Mouse (Mus musculus): ENCODE data around the gene Ceacam1. TPM values are rescaled to one million over a fixed set of nuclear protein-coding genes. Genes with fewer than 3 reads are reported as not detected.
"Not testable (repeated sequence)": the region's sequence is repeated elsewhere in the genome, so short reads cannot be mapped to it uniquely, and the experiment has no call there.

The Ceacam1 gene
- polyA plus RNA-seq, 1 experiment from 2014 or later, result 19.6 TPM

DNA sequence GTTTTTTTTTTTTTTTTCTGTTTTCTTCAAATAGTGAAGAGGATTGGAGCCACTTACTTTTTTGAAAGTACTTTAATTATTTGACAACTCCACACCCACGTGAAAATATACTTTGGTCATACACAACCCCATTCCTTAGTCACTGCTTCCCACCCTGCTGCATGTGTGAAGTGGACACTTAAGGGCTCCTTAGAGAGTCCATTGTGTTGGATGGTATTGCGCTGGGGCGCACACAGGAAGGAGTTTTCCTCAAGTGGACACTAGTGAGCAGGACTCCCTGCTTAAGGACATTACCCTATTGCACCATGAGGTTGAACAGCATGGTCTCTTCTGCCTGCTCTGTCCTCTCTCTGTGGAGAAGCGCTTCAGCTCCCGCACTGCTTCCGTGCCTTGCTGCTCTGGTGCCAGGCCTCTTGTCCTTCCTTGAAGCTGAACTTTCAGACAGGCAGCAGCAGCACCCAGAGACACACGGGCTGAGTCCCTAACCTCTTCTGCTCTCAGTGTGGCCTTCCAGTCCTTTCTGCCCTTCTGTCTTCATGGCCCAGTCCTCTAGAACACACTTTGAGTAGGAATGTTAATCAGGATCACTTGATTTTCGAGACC is 5.8 kb upstream of the Ceacam1 start:
- Histone ChIP-seq H3K4me2 (ENCODE audit: low read depth, low read length) (no peak overlapping the region), H3K27ac (ENCODE audit: low read length) (no peak overlapping the region), H3K4me1 (ENCODE audit: control insufficient read depth, low read depth, low read length) (no peaks in the 10 kb centered on the region), H3K27me3 (ENCODE audit: control insufficient read depth, insufficient read depth, low read depth, low read length) (no peaks in the 10 kb centered on the region), H3K9me3 (replicated peaks; ENCODE audit: control insufficient read depth, low read length) (no peaks in the 10 kb centered on the region), H3K36me3 (ENCODE audit: control insufficient read depth, insufficient read depth) (no peaks in the 10 kb centered on the region), H3K9ac (ENCODE audit: low read depth, low read length) (no peak overlapping the region), H3K4me3 (ENCODE audit: low read depth, low read length) (no peak overlapping the region)
- 60% methylated on average over 8 of the region's 8 CpGs for WGBS (ENCODE audit: insufficient replicate concordance)
- no peak for ATAC-seq (ENCODE audit: low read depth)

DNA sequence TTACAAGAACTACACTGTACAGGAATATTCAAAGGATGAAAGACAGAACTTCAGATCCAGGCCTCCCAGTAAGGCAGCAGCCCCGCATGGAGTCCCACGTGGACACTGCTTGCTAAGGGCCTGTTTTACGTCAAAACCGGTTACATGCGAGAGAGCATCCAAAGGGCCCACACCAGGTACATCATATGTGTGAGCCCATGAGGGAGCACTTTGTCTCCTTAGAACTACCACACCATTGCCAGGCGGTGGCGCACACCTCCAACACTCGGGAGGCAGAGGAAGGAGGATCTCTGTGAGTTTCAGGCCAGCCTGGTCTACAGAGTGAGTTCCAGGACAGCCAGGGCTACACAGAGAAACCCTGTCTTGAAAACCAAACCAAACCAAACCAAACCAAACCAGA is 3.4 kb upstream of the Ceacam1 start:
- 56% methylated on average over 8 of the region's 8 CpGs for WGBS (ENCODE audit: insufficient replicate concordance)
- not testable (repeated sequence) for ATAC-seq (ENCODE audit: low read depth); H3K4me1 ChIP-seq (ENCODE audit: control insufficient read depth, low read depth, low read length); H3K4me3 ChIP-seq (ENCODE audit: low read depth, low read length); H3K9me3 ChIP-seq (replicated peaks; ENCODE audit: control insufficient read depth, low read length); H3K27ac ChIP-seq (ENCODE audit: low read length); H3K36me3 ChIP-seq (ENCODE audit: control insufficient read depth, insufficient read depth); H3K9ac ChIP-seq (ENCODE audit: low read depth, low read length); H3K27me3 ChIP-seq (ENCODE audit: control insufficient read depth, insufficient read depth, low read depth, low read length); H3K4me2 ChIP-seq (ENCODE audit: low read depth, low read length)

DNA sequence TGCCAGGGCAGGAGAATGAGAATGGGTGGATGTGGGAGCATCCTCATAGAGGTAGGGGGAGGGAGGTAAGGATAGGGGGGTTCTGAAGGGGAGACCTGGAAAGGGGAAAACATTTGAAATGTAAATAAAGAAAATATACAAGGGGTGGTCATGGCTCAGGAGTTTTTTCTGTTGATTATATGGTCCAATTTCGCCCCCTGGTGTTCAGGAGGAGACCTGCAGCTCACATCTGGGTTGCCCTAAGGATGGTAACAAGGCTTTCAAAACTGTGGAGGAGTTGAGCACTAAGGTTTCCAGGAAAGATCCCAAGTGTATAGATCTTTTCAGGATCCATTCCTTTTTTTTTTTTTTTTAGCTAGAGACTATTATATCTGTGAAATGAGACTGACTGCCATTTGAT is 2.0 kb upstream of the Ceacam1 start:
- no peaks in the 10 kb centered on the region for H3K9me3 ChIP-seq (replicated peaks; ENCODE audit: control insufficient read depth, low read length)
- no peaks in the 10 kb centered on the region for H3K4me1 ChIP-seq (ENCODE audit: control insufficient read depth, low read depth, low read length)
- no peak overlapping the region for H3K9ac ChIP-seq (ENCODE audit: low read depth, low read length)
- no peak overlapping the region for H3K4me2 ChIP-seq (ENCODE audit: low read depth, low read length)
- ATAC-seq (ENCODE audit: low read depth), result no peak
- H3K4me3 ChIP-seq (ENCODE audit: low read depth, low read length), result no peak overlapping the region
- no peaks in the 10 kb centered on the region for H3K36me3 ChIP-seq (ENCODE audit: control insufficient read depth, insufficient read depth)
- WGBS (ENCODE audit: insufficient replicate concordance), result 0% methylated on average over 1 of the region's 1 CpGs
- no peak overlapping the region for H3K27ac ChIP-seq (ENCODE audit: low read length)
- no peaks in the 10 kb centered on the region for H3K27me3 ChIP-seq (ENCODE audit: control insufficient read depth, insufficient read depth, low read depth, low read length)

DNA sequence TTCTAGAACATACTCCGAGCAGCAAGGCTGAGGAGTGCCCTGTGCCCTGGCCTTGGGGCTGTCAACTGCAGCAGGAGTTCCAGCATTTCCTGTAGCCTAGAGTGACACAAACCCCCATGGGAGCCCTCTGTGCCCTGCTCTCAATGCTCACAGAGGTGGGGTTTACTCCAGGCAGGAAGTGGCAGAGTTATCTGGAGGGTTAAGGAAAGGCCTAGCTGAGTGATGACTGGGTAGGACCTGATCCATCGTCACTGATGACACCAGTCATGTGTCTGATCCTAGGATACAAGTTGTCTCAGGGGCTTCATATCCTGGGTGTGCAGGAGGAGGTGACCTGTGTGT is 320 bp upstream of the Ceacam1 start:
- not testable (repeated sequence) for ATAC-seq (ENCODE audit: low read depth); H3K9ac ChIP-seq (ENCODE audit: low read depth, low read length); H3K27me3 ChIP-seq (ENCODE audit: control insufficient read depth, insufficient read depth, low read depth, low read length); H3K27ac ChIP-seq (ENCODE audit: low read length); H3K36me3 ChIP-seq (ENCODE audit: control insufficient read depth, insufficient read depth); H3K4me1 ChIP-seq (ENCODE audit: control insufficient read depth, low read depth, low read length); H3K4me2 ChIP-seq (ENCODE audit: low read depth, low read length); H3K9me3 ChIP-seq (replicated peaks; ENCODE audit: control insufficient read depth, low read length)
- WGBS (ENCODE audit: insufficient replicate concordance), result 29% methylated on average over 1 of the region's 2 CpGs
- peak overlapping the region; percentile 39; the same call in 1 of the 2 replicates for H3K4me3 ChIP-seq (ENCODE audit: low read depth, low read length)

DNA sequence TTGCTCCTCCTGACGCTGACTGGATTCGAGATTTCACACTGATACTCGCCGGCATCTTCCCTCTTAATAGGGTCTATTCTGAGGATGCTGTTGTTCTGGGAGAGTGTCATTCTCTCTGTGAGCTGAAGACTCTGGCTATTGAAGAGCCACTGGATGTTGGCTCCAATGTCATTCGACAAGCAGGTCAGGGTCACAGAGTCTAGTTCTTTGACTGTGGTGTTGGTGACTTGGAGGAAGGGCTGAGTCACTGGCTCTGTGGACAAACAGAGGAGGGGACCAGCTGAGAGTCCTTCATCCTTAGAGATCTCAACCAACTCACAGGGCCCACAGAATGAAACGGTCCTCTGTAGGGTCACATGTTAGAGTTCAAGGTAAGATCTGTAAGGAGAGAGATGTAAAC is 5.6 kb downstream of the Ceacam1 start:
- not testable (repeated sequence) for H3K4me3 ChIP-seq (ENCODE audit: low read depth, low read length); ATAC-seq (ENCODE audit: low read depth); H3K27me3 ChIP-seq (ENCODE audit: control insufficient read depth, insufficient read depth, low read depth, low read length); H3K4me1 ChIP-seq (ENCODE audit: control insufficient read depth, low read depth, low read length); H3K9me3 ChIP-seq (replicated peaks; ENCODE audit: control insufficient read depth, low read length); H3K27ac ChIP-seq (ENCODE audit: low read length); H3K4me2 ChIP-seq (ENCODE audit: low read depth, low read length); H3K36me3 ChIP-seq (ENCODE audit: control insufficient read depth, insufficient read depth); H3K9ac ChIP-seq (ENCODE audit: low read depth, low read length)
- WGBS (ENCODE audit: insufficient replicate concordance), result 72% methylated on average over 6 of the region's 6 CpGs

DNA sequence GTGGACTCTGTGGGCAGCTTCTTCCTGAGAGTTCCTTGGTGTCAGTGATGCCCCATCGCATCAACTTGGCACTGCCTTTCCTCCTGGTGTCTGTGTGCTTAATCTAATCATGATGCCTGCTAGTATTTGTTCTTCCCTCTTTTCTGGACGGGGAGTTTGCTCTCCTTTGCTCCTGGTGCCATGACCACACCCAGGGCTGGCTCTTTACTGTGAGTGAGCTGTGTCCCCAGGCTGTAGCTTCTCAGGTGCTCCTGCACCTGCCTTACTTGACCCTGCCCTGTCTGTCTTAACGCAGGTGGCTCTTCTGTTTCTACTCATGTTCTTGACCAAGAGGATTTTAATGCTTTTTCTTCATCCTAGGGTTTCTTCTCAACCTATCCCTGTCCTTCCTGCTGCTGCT is 11.8 kb downstream of the Ceacam1 start:
- not testable (repeated sequence) for ATAC-seq (ENCODE audit: low read depth); H3K9ac ChIP-seq (ENCODE audit: low read depth, low read length); H3K36me3 ChIP-seq (ENCODE audit: control insufficient read depth, insufficient read depth); H3K9me3 ChIP-seq (replicated peaks; ENCODE audit: control insufficient read depth, low read length); H3K27me3 ChIP-seq (ENCODE audit: control insufficient read depth, insufficient read depth, low read depth, low read length); H3K4me1 ChIP-seq (ENCODE audit: control insufficient read depth, low read depth, low read length); H3K4me2 ChIP-seq (ENCODE audit: low read depth, low read length); H3K27ac ChIP-seq (ENCODE audit: low read length); H3K4me3 ChIP-seq (ENCODE audit: low read depth, low read length)
- 51% methylated on average over 3 of the region's 3 CpGs for WGBS (ENCODE audit: insufficient replicate concordance)

DNA sequence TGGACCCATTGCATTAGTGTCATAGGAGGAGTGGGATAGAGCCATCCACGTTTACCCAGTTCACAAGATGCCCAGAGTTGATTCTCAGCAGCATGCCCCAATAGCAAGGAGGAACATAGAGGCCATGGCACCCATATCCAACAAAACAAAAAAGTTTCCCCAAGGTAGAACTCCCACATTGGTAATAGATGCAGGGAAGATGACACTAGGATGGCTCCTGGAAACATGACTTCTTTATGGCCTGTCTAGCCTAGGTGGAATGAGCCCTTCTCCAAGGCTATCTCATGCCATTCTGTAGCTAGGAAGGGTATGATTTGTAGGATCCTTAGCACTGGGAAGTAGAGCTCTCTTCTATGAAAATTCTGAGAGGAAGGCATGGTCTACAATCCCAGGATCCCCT is 12.4 kb downstream of the Ceacam1 start:
- Histone ChIP-seq H3K4me3 (ENCODE audit: low read depth, low read length) (no peak overlapping the region), H3K4me1 (ENCODE audit: control insufficient read depth, low read depth, low read length) (no peaks in the 10 kb centered on the region), H3K36me3 (ENCODE audit: control insufficient read depth, insufficient read depth) (no peaks in the 10 kb centered on the region), H3K27ac (ENCODE audit: low read length) (no peak overlapping the region), H3K9me3 (replicated peaks; ENCODE audit: control insufficient read depth, low read length) (no peaks in the 10 kb centered on the region), H3K9ac (ENCODE audit: low read depth, low read length) (no peak overlapping the region), H3K27me3 (ENCODE audit: control insufficient read depth, insufficient read depth, low read depth, low read length) (no peaks in the 10 kb centered on the region), H3K4me2 (ENCODE audit: low read depth, low read length) (no peak overlapping the region)
- WGBS (ENCODE audit: insufficient replicate concordance), result 48% methylated on average over 1 of the region's 1 CpGs
- ATAC-seq (ENCODE audit: low read depth), result no peak

DNA sequence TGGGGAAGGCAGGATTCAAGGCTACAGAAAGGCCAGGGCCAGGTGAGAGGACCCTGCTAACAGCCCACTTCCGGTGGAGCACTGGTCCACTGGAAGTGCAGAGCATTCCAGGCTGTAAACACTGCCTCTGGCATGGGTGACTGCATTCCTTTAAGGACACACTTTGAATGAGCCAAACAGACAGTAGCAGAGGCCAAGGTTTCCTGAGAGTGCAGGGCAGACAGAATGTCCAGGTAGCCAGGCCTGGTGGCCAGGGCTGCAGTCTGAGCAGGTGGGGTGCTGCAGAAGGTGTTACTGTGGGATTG is 15.4 kb downstream of the Ceacam1 start:
- not testable (repeated sequence) for H3K4me2 ChIP-seq (ENCODE audit: low read depth, low read length); H3K9ac ChIP-seq (ENCODE audit: low read depth, low read length); H3K4me3 ChIP-seq (ENCODE audit: low read depth, low read length); H3K4me1 ChIP-seq (ENCODE audit: control insufficient read depth, low read depth, low read length); H3K27ac ChIP-seq (ENCODE audit: low read length); H3K27me3 ChIP-seq (ENCODE audit: control insufficient read depth, insufficient read depth, low read depth, low read length); H3K9me3 ChIP-seq (replicated peaks; ENCODE audit: control insufficient read depth, low read length); ATAC-seq (ENCODE audit: low read depth); H3K36me3 ChIP-seq (ENCODE audit: control insufficient read depth, insufficient read depth)
- WGBS (ENCODE audit: insufficient replicate concordance), result no CpG with 5 or more reads among the region's 1 CpGs

DNA sequence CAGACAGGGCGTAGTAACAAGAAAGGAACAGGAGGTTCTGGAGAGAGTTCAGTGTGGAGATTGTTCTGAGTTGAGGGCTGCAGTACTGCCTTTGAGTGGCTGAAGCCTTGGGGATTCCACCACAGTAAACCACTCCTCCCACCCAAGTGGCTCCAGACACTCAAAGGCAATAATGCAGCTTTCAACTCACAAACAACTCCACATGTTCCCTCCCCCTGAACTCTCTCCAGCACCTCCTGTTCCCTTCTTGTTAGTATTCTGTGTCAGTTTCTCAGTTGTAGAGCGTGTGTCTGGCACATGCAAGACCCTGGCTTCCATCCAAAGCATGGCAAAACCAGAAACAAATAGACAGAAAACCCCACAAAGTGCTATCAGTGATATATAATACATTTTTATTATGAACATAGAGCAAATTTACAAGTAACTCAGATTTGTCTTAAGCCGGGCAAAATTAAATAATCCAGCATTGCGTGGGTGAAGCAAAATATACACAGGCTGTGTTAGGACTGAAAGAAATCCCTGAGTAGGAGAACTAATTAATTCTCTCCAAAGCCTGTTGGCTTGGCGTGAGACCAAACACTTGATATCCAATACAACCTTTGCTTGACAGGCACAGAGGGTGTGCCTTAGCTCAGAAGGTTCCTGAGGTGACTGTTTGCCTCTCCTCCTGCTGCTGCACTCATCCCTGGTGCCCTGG is 15.9 kb downstream of the Ceacam1 start:
- H3K9ac ChIP-seq (ENCODE audit: low read depth, low read length); H3K27ac ChIP-seq (ENCODE audit: low read length); ATAC-seq (ENCODE audit: low read depth); H3K4me2 ChIP-seq (ENCODE audit: low read depth, low read length); H3K27me3 ChIP-seq (ENCODE audit: control insufficient read depth, insufficient read depth, low read depth, low read length); H3K9me3 ChIP-seq (replicated peaks; ENCODE audit: control insufficient read depth, low read length); H3K36me3 ChIP-seq (ENCODE audit: control insufficient read depth, insufficient read depth); H3K4me3 ChIP-seq (ENCODE audit: low read depth, low read length); H3K4me1 ChIP-seq (ENCODE audit: control insufficient read depth, low read depth, low read length): not testable (repeated sequence)
- 53% methylated on average over 4 of the region's 5 CpGs for WGBS (ENCODE audit: insufficient replicate concordance)
